Mouse (Mus musculus): ENCODE measurements around the gene BC017158.

DNA sequence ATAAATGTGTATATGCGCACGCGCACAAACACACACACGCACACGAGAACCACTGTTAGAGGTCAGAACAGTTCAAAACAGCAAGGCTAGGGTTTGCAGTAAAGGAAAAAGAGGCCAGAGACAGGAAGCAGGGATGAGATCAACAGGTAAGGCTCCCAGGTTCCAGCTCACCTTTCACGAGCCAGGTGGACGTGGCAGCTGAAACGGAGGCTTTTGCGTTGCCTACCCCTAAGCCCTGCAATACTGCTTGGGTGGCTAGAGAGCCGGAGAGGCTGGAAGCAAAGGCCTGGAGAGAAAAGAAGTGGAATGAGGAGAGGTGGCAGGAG, 716 bp downstream of the BC017158 start:
- TF ChIP-seq POLR2A (IDR thresholded peaks at IDR 0.05; ENCODE audit: low read depth, low read length), result no peak
- no peak for TF ChIP-seq CTCF (conservative IDR thresholded peaks at IDR 0.05; ENCODE audit: insufficient read depth, insufficient read length, low read depth, low read length)

Measured in kidney, adult 2 months (tissue).